Mouse (Mus musculus) kidney, postnatal 0 days (tissue): ENCODE results near the gene Ptgr1. TPM values are rescaled to one million over a fixed set of nuclear protein-coding genes. Genes with fewer than 3 reads are reported as not detected.

ENCODE experiments used
- ATAC-seq: fragments of 200-750 bp; cut with Nextera tagmentation; replicated peaks from 2 replicates; pipeline ENCODE4 v1.8.0; 2017; ENCODE audit warnings: low read depth, moderate number of reproducible peaks, moderate TSS enrichment, moderate library complexity; ENCODE audit not compliant: low FRiP score
- DNase-seq: peaks from one replicate; pipeline ENCODE4 v3.0.0-alpha.2; 2016; ENCODE audit warnings: low spot score
- H3K27ac ChIP-seq: fragments of 300-500 bp; sonication (generic); 2 replicates; pipeline ENCODE4 v1.5.1; 2014; ENCODE audit warnings: mild to moderate bottlenecking
- H3K27me3 ChIP-seq: fragments of 300-500 bp; sonication (generic); 2 replicates; pipeline ENCODE4 v1.6.1; 2014; ENCODE audit warnings: low read length, mixed read lengths; ENCODE audit not compliant: insufficient read depth
- H3K36me3 ChIP-seq: fragments of 300-500 bp; sonication (generic); 2 replicates; pipeline ENCODE4 v1.6.1; 2014; ENCODE audit warnings: low read length, mixed read lengths; ENCODE audit not compliant: insufficient read depth
- H3K4me1 ChIP-seq: fragments of 300-500 bp; sonication (generic); replicated peaks from 2 replicates; pipeline ENCODE4 v1.6.1; 2014; ENCODE audit warnings: antibody characterized with exemption, low read length, mixed read lengths; ENCODE audit not compliant: insufficient read depth
- H3K4me2 ChIP-seq: fragments of 300-500 bp; sonication (generic); 2 replicates; pipeline ENCODE4 v1.6.1; 2014; ENCODE audit warnings: mild to moderate bottlenecking, low read length, moderate library complexity, mixed read lengths
- H3K4me3 ChIP-seq: fragments of 300-500 bp; sonication (generic); replicated peaks from 2 replicates; pipeline ENCODE4 v1.5.1; 2014; ENCODE audit warnings: low read depth, low read length
- H3K9ac ChIP-seq: fragments of 300-500 bp; sonication (generic); 2 replicates; pipeline ENCODE4 v1.6.1; 2014; ENCODE audit warnings: low read depth, low read length
- H3K9me3 ChIP-seq: fragments of 300-500 bp; sonication (generic); replicated peaks from 2 replicates; pipeline ENCODE4 v1.6.1; 2016; ENCODE audit warnings: low read length, inconsistent platforms, mixed read lengths
- CTCF ChIP-seq: IDR thresholded peaks from 2 replicates; pipeline ENCODE4 v1.5.1; 2016; ENCODE audit warnings: antibody characterized with exemption, low read depth, mild to moderate bottlenecking, moderate library complexity
- WGBS: fragments of 180-500 bp; shearing (Covaris S2); extraction: QIAGEN DNeasy Blood & Tissue Kit; methylation state at CpG from one replicate; pipeline ENCODE4 v1.1.7; 2014; 5-methylcytosine and 5-hydroxymethylcytosine counted together
- polyA plus RNA-seq: library from polyadenylated mRNA; unstranded; fragments of >200 nt; fragmentation: Nextera tagmentation; extraction: Ambion mirVana; gene quantifications from 2 replicates; pipeline ENCODE4 v1.2.1, GENCODE M21; 2015

The Ptgr1 gene
- polyA plus RNA-seq, 1 experiment from 2014 or later: 20.6 TPM

- Histone ChIP-seq H3K27me3 (no peaks in the 10 kb centered on the region), H3K9me3 (no peaks in the 10 kb centered on the region), H3K4me3 (no peak overlapping the region), H3K36me3 (no peaks in the 10 kb centered on the region), H3K4me1 (no peaks in the 10 kb centered on the region), H3K4me2 (no peak overlapping the region), H3K27ac (no peak overlapping the region), H3K9ac (no peak overlapping the region)
- TF ChIP-seq CTCF: no peak
- DNase-seq: no peak
- no peak for ATAC-seq
- 90% methylated on average over 8 of the region's 8 CpGs for WGBS
Measured at GRCm38 (mm10) chr4:58982806-58983205, 4.1 kb downstream of the Ptgr1 start.

DNA sequence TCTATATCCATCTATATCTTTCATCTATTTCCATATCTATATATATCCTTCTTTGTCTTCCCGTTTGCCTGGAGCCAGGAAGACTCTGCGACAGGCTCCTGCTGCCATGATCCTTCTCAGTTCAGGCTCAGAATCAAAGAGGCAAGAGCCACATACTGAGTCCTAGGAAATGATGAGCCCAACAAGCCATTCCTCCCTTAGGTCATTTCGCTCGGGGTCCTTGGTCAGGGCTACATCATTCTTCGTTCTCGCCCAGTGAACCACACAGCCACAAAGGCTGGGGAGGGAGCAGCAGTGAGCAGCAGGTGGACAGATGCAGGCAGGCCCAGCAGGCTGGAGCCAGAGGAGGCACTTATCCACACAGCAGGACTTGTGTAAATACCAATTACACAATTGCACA is 5.5 kb downstream of the Ptgr1 start:
- no peak for DNase-seq
- no peak overlapping the region for H3K4me3 ChIP-seq
- no peak overlapping the region for H3K4me2 ChIP-seq
- H3K27me3 ChIP-seq: no peaks in the 10 kb centered on the region
- H3K9me3 ChIP-seq: no peaks in the 10 kb centered on the region
- no peak for TF ChIP-seq CTCF
- no peaks in the 10 kb centered on the region for H3K36me3 ChIP-seq
- no peak for ATAC-seq
- H3K9ac ChIP-seq: no peak overlapping the region
- 68% methylated on average over 6 of the region's 6 CpGs for WGBS
- H3K4me1 ChIP-seq: no peaks in the 10 kb centered on the region
- no peak overlapping the region for H3K27ac ChIP-seq

GRCm38 (mm10) chr4:58975711-58976110 is 11.2 kb downstream of the Ptgr1 start:
- Histone ChIP-seq H3K27me3 (no peaks in the 10 kb centered on the region), H3K9ac (no peak overlapping the region), H3K9me3 (no peaks in the 10 kb centered on the region), H3K4me3 (no peak overlapping the region), H3K4me1 (no peaks in the 10 kb centered on the region), H3K36me3 (0 out of 2 replicates have a peak, but pooled peaks cover 3% of the 10 kb centered on the region), H3K27ac (no peak overlapping the region), H3K4me2 (no peak overlapping the region)
- 92% methylated on average over 5 of the region's 5 CpGs for WGBS
- no peak for DNase-seq
- ATAC-seq: no peak
- TF ChIP-seq CTCF: no peak

DNA sequence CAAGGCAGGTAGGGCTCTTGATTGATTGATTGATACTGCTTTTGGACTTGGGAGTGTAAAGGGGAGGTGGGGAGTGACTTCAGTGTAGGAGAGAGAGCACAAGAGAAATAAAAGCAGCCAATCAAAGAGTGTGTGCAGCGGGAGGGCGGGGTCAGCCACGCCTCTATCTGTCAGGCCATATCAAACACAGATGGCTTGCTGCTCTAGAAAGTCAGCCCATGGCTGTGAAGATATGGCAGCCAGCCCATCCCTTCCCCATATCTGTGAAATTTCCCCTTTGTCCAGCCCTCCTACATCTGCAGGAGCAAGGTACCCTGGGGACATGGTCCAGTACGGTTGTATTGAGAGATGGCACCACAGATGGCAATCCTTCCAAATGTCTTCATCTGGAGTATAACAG is 16.2 kb downstream of the Ptgr1 start:
- Histone ChIP-seq H3K9me3 (no peaks in the 10 kb centered on the region), H3K27ac (no peak overlapping the region), H3K36me3 (0 out of 2 replicates have a peak, but pooled peaks cover 3% of the 10 kb centered on the region), H3K4me2 (no peak overlapping the region), H3K27me3 (no peaks in the 10 kb centered on the region), H3K4me3 (no peak overlapping the region), H3K9ac (no peak overlapping the region), H3K4me1 (no peaks in the 10 kb centered on the region)
- whole genome bisulfite sequencing: 93% methylated on average over 4 of the region's 4 CpGs
- TF ChIP-seq CTCF: no peak
- DNase-seq (no peak), ATAC-seq (no peak)

GRCm38 (mm10) chr4:58965136-58965535 is 21.8 kb downstream of the Ptgr1 start:
- Histone ChIP-seq H3K27ac (no peak overlapping the region), H3K4me2 (no peak overlapping the region), H3K9me3 (no peaks in the 10 kb centered on the region), H3K9ac (no peak overlapping the region), H3K4me1 (no peaks in the 10 kb centered on the region), H3K27me3 (no peaks in the 10 kb centered on the region), H3K36me3 (no peaks in the 10 kb centered on the region), H3K4me3 (no peak overlapping the region)
- no peak for TF ChIP-seq CTCF
- ATAC-seq (no peak), DNase-seq (no peak)
- 71% methylated on average over 1 of the region's 1 CpGs for WGBS

DNA sequence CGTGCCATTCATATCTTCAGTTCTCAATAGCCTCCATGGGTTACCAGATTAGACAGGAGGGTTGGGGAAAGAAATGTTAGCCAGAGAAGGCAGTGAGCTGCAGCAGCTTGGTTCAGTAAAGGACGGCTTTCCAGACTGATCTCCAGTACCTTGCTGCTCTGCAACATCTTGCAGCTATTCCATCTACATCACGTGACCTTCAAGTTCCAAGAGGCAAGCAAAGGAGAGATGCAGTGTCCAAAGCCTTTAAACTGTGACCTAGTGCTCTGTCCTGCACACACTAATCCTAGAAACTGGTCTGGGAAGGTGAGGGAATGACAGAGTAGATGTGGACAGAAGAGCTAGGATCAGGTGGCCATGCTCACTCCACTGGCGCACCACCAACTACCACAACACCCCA is 23.6 kb downstream of the Ptgr1 start:
- H3K36me3 ChIP-seq: no peaks in the 10 kb centered on the region
- H3K9me3 ChIP-seq: no peaks in the 10 kb centered on the region
- ATAC-seq (no peak), DNase-seq (no peak)
- no peak overlapping the region for H3K9ac ChIP-seq
- no peak overlapping the region for H3K4me2 ChIP-seq
- 95% methylated on average over 4 of the region's 4 CpGs for WGBS
- H3K4me1 ChIP-seq: no peaks in the 10 kb centered on the region
- no peak overlapping the region for H3K27ac ChIP-seq
- H3K27me3 ChIP-seq: no peaks in the 10 kb centered on the region
- no peak overlapping the region for H3K4me3 ChIP-seq
- TF ChIP-seq CTCF: no peak

GRCm38 (mm10) chr4:58961719-58962118 is 25.2 kb downstream of the Ptgr1 start:
- H3K4me1 ChIP-seq: no peaks in the 10 kb centered on the region
- H3K4me3 ChIP-seq: no peak overlapping the region
- no peaks in the 10 kb centered on the region for H3K36me3 ChIP-seq
- no peaks in the 10 kb centered on the region for H3K27me3 ChIP-seq
- H3K4me2 ChIP-seq: no peak overlapping the region
- no peak for TF ChIP-seq CTCF
- ATAC-seq: no peak
- WGBS: 94% methylated on average over 15 of the region's 15 CpGs
- H3K9me3 ChIP-seq: no peaks in the 10 kb centered on the region
- no peak for DNase-seq
- no peak overlapping the region for H3K27ac ChIP-seq
- no peak overlapping the region for H3K9ac ChIP-seq
